Mouse (Mus musculus): Measurements from ENCODE around the gene Scn3a.
A peak's percentile ranks its signal among the peaks of the same experiment; 100 is the strongest.
"Not testable (repeated sequence)": the region's sequence is repeated elsewhere in the genome, so short reads cannot be mapped to it uniquely, and the experiment has no call there.

Gene Scn3a

DNA sequence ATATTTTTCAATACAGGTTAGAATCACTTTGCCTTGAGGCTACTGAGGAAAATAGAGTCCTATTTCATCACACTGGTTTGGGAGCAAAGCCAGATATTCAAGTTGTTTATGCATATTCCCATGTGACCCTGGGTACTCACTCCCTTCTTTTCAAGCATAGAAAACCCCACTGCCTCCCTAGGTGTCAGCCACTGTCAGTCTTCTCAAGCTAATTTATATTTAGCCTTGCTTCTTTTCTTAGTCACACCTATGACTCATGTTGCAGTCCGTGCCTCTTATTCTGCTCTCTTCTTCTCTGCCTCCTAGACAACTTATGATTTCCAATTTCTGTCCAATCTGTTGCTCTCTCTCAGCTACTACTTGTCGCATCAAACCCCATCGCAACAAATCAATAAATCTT is 84.0 kb downstream of the Scn3a start:
- no peak for DNase-seq (ENCODE audit: low spot score)

DNA sequence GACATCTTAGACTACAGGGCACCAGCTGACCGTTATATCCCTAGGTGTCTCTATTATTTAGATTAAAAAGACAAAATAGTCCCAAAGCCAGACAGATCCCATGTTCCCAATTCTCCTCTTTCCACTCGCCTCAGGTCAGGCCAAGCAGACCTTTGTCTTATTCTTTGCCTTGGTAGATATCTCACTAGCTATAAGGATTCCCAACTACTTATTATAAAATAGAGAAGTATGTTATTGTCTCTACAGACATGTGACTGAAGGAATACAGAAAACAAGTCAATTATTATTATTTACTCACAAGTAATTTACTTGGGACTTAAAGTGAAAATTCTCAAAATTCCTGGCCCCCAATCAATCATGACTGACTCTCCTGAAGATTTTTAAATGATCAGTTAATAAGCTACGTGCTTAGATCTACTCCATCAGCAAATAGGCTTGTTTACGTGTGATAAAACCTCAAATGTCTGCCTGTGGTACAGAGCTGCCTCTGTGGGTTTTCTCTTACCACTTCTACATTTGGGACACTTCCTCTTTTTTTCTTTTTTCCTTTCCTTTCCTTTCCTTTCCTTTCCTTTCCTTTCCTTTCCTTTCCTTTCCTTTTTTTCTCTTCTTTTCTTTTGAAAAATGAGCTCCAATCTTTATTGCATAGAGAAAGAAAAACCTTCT is 86.3 kb downstream of the Scn3a start:
- DNase-seq (ENCODE audit: low spot score): no peak

DNA sequence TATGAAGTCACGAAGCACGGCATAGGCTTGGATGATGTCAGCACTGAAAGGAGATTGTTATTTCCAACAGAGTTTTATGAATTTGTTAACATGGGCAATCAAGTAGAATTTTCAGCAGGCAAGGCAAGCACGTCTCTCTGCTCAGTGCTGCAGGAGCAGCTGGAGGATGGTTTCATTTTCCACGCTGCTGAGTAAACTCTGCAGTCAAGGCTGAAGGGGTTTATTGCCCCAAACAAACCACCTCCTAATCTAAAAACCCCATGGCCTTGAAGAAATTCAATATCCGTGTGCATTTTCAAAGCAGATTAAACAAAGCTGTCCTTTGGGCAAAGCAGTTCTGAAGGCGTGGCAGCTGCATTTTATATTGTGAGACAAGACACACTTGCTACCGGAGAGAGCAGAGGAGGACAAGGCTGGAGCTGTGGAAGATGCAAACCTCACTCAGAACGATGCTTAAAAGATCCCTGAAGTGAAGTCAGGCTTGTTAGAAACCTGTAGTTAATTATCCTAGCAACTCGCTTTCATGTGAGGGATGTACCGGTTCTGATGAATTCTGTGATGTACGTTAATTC is 96.0 kb downstream of the Scn3a start:
- DNase-seq (ENCODE audit: low spot score): no peak

DNA sequence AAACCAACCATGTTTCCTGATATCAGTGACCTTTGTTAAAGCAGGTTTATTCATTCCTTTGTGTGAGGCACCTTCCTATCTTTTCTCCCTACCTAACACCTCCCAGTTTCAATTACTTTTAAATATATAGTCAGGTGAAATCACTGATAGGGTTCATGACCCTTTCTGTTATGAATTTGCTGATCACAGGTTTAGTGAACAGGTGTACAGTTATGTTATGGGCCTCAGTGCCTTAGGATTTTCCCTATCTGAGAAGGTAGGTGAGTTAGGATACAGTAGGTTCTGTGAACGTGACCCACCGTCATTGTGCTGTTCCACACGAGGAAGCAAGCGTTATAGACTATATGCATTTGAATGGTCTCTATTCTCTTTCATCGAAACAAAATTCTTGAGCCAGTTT is 101.7 kb downstream of the Scn3a start:
- DNase-seq (ENCODE audit: low spot score): no peak

DNA sequence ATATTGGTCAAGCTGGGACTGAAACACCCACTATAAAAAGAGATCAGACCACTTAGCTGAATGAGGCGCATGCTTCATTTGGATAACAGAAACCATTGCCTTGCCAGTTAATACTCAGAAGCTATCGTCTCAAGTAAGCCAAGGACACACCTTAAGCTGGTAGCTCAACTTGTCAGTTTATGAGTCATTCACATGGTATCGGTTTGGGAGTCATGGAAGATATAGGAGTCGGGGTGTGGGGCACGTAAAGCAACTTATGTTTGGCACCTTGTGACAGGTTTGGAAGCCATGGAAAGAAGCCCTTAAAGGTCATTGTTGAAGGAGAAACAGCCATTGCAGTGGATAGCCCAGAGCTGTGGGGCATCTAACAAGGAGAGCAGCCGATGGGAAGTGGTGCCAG is 113.7 kb downstream of the Scn3a start:
- no peak for DNase-seq (ENCODE audit: low spot score)

DNA sequence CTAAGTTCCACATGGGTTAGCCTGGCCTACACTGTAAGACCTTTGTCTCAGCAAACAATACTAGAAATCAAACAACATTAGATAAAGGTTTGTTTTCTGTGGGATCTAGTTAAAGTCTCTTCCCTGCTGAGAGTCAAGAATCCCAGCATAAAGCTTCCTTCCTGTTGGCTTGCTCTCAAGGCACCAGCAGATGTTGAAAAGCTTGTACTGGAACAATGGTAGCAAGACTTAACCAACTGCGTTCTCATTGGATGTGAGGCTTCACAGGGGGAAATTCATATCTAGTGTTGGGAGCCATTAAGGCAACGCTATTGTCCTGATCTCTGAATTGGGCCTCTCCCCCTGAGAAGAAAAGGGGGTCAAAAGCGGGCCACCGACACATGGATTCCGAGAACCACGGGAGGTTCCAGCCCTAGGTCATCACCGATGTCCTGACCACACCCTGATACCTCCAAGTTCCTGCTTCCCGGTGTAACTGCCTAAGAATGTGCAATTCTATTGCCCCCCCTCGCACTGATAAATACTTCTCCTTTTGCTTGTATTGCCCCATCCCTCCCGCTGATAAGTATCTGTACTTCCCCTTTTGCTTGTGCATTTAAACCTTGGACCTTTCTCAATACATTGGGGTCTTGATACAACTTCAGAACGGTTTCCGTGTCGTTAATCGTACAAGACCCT is 115.9 kb downstream of the Scn3a start:
- DNase-seq (ENCODE audit: low spot score): not testable (repeated sequence)

DNA sequence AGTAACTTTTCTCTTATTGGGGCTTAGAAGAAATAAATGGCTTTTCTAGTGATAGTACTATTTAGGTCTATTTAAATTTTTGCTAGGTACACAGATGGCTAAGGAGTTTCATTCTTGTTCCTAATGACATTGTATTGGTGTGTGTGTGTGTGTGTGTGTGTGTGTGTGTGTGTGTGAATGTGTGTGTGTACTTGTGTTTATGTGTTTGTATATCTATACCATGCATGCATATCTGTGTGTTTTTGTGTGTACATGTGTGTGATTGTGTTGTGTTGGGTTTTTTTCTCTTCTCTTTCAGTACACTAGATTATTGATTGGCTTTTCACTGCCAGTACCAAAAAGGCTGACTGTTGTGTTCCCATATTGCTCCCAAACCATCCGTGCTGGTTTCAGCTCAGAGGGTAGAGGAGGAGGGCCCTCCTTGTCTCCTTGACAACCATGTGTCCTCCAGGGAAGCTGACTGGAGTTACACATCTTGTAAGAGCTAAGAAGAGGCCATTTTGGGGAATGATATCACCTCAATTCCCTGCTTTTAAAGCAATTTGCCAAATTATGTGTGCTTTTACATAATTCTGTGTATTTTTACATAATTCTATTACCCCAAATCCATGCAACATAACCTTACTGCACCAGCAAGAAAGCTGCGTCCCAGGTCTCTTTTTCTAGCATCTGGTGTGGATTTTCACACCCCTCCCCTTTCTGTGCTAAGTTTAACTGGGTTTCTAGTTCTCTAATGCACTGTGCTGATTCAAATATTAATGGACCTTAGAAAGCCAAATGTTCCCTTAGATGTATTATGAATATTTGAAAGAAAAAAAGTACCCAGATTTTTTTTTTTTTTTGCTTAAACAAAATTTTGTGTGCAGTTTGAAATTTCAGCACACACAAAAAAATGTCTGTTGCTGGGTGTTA is 116.7 kb downstream of the Scn3a start:
- DNase-seq (ENCODE audit: low spot score): no peak

DNA sequence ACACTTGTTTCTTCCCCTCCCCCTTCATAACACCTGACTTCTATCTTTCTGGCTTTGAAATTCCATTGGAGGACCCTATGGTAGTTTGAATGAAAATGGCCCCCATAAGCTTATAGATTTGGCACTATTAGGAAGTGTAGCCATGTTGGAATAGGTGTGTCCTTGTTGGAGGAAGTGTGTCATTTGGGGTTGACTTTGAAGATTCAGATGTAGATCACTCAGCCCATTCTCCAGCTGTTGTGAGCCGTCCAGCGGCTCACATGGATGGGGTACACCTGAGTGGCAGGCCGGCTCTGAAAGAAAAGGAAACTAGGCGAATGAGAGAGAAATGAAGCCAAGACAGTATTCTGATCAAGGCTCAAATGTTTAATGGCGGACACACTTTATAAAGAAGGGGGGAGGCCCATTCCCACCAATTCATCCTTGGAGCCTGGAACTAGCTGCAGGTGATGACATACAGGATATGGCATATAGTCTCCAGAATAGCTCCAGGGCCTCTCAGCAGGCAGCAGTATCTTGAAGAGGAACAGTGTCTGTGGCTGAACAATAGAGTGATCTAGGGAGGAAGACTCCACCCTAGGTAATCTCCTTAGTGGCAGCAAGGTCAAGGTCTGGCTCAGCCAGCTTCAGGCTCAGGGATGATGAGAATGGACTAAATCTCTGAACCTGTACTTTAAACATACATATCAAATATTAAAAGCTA is 118.2 kb downstream of the Scn3a start:
- no peak for DNase-seq (ENCODE audit: low spot score)

DNA sequence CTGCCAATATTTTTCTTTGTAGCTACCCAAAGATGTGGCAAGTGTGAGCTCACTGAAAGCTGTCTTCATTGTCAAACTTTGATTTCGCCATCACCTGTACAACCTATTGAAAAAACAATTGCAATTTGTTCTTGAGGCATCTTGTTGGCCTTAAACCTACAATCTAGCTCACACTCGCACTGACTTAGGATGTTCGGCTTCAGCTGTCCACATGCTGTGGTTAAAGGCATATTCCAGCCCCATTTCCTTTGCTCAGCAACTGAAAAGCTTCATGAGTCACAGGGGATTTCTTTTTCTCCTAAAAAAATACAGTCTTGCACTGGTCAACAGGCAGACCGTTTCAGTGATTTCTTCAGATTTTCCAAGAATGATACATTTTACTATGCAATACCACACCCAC is 124.3 kb downstream of the Scn3a start:
- no peak for DNase-seq (ENCODE audit: low spot score)

DNA sequence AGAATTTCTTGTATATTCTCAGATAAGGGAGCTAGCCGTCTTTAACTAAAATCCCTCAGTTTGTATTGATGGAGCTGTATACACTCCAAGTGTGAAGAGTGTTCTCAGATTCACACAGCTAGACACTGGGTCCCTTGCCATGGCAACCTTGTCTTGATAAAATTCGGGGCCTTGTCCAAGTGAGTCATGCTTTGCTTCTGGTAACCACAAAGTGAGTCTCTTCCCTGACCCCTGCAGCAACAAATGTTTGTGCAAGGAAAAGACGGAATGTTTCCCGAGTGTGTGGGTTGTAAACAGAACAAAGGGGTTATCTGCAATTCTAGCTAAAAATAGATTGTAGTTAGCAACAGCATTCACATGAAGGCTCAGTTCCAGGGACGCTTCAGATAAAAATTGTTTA is 125.9 kb downstream of the Scn3a start:
- DNase-seq (ENCODE audit: low spot score): peak; percentile 11

DNA sequence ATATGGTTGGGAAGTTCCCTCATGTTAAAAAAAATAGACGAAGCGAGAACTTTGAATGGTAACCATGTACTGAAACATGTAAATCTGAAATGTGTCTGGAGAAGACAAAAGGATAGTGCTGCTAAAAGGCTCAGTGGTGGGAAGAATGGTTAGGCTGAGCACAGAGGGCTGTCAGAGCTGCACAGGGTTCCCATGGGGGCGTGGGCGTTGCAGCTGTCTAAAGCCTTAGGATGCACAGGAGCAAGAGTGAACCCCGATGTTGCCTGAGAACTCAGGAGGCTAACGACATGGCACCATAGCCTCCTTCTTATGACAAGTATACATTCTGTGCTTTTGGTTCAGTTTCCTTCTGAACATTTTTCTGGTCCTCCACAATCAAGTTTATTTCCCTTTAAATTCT is 126.3 kb downstream of the Scn3a start:
- DNase-seq (ENCODE audit: low spot score): no peak

DNA sequence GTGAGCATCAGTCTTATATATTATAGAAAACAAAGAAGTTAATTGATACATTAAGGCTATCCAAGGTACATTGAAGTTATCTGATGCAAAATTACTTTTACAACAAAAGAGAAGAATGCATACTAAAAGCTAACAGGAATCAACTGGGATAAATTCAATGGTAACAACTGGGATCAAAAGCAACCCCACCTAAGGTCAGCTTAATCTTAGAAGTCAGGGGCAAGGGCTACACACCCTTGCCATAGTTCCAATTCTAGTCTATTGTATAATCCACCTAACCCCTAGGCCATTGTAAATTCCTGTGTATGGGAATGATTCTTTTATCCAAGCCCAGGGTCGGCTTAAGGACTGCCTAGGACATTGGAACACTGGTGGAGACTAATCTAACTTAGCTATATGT is 130.5 kb downstream of the Scn3a start:
- DNase-seq (ENCODE audit: low spot score): no peak

DNA sequence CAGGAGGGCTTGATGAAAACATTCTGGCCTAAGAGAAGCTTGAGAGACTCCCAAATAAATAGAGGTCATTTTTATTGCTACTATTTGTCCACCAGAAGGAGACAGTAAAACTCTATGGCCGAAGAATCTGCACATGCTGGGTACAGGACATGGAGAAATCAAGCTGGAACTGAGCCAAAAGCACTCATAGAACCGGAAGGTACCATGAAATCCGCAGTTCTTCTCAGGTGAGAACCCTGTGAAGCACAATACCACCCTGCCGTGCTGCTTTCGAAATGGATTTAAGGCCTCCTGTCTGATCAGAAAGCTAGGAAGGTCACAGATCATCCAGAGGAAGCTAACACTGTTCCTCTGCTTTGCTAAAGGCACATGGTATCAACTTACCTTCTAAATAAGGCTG is 143.9 kb downstream of the Scn3a start:
- peak; percentile 4 for DNase-seq (ENCODE audit: low spot score)

DNA sequence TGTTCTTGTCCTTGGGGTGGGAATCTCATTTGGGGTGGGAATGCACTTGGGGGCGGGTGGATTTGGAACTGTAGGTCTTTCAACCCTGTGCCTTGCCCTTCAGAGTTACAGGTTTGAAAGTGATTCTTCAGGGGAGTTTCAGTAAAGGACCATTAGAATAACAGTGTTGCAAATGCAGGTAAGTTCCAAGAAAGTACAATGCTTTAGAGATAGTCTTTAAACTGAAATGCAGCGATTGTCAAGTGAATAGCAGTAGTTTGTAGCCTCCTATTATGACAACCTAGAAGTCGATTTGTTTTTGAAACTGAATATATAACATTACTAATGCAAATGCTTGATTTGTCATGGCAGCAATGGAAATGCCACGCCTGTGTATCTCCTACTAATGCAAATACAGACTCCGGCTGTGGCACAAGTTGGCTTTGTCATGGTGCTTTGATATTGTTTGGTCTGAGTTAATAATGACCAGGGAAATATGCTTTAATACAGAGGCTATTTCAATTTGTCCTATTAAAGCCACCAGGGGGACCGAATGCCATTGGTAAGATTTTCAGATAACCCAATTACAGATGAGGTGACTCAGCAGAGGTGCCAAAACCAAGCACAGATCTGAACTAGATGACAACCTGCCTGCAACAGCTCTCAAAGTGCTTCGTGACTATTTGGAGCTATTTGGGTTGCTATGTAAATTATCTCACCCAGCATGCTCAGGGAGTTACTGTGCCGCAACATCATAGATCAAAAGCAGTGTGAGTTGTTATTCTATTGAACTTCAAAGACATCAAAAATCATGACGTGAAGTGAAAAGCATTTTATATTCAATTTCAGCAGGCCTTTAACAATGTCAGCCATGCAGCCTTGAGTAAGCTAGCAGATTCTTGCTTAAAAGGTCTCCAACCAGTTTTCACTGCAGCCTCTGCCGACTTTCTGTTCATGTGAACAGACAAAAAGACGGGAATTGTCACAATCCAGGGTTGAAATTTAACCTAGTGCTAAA is 145.9 kb downstream of the Scn3a start:
- no peak for DNase-seq (ENCODE audit: low spot score)

DNA sequence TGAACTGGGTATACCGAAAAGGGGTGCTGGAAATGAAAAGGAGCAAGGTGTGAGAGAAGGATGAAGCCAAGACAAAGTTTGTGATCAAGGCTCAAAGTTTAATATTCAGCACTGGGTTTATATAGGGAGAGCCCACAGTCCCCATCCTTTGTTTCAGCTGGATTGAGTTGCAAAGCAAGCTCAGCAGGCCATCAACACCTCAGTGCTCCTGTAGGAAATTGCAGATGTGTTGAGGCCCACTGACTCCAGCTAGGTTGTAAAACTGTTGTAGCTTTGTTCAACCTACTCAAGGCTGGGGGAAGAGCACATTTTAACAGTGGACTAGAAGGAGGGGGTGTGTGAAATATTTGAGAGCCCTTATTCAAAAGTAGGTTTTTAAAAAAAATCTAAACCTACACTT is 148.8 kb downstream of the Scn3a start:
- DNase-seq (ENCODE audit: low spot score): no peak

DNA sequence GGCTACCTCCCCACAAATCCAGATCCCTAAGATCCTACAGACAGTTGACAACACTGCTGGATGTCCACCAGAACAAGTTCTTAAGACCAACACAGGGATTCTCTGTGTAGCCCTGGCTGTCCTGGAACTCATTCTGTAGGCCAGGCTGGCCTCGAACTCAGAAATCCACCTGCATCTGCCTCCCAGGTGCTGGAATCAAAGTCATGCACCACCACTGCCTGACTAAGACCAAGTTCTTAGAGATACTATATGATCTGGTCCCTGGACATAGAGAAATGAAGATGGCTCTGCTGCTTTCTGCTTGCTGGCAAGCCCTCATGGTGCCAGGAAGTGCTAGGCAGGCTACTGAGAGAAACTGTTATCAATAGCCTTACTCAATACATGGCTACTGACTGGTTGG is 150.9 kb downstream of the Scn3a start:
- no peak for DNase-seq (ENCODE audit: low spot score)

DNA sequence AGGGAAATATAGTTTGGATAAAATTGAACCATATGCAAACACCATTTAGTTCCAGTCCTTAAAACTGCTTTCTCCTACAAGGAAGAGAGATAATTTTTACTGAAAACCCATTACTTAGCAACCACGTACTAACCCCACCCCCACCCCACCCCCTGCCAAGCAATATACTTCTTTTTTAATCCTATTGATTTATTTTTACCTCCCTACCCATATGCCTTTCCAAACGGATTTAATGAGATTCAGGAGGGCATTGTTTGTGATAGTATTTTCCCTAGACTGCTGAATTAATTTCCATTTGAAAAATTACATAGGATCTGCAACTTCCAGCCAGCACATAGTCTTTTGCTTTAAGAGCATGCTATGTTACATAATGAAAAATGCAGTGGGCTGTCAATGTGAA is 152.1 kb downstream of the Scn3a start:
- no peak for DNase-seq (ENCODE audit: low spot score)

DNA sequence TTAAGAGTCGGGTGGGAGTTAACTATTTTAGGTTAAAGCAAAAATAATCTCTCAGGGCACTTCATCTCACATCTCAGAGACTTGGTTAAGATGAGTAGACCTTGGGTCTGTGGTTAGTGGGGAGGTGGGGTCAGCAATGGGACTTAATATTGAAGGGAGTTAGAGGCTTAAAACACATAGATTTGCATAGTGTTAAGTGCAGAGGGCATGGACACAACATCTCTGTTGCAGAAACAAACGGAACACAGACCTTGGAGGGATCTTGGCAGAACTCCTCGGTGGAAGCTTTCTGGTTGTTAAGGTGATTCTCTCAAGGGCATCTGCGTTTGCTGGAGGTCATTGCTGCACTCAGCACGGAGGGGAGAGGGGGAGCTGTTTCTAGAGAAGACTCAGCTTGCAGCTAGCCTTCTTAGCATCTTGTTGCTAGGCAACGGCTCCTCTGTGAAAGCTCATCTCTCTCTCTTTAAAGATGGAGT is 152.6 kb downstream of the Scn3a start:
- peak; percentile 4 for DNase-seq (ENCODE audit: low spot score)

DNA sequence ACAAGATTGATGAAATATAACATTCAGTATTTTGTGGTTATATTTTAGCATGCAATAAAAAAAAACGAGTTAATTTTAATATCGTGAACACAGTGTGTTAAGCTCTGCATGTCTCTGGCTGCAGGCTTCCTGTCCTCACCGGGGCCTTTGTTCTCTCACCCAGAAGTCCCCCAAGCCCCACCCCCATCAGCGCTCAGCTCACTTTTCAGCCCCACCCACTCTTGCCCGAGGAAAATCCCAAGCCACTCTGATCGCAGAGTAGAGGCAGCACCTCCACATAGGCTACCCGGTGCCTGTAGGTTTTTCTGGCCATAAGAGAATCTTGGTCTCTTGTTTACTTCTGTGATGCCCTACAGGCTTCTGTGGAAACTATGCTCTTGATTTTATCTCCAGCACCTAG is 153.2 kb downstream of the Scn3a start:
- peak; percentile 18 for DNase-seq (ENCODE audit: low spot score)

DNA sequence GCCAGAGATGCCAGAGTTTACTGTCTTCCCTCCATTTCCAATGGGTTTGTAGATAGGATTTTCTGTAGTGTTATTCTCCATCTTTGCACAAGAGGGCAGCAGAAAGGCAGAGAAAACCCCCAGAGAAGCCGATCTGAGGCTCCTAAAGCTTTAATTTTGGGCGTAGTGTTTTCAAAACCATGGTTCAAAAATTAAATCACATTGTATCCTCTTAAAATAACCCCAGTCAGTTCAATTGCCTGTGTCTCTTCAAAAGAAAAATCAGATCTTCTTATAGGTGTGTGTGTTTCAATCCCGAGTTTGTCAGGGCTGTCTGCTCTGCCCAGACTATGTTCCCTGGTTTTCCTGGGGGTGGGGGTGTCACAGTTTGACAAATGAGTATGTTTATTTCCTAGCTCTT is 153.7 kb downstream of the Scn3a start:
- DNase-seq (ENCODE audit: low spot score): peak; percentile 31
